Mouse (Mus musculus) small intestine, adult 2 months (tissue): ENCODE measurements around the gene Clybl. TPM values are rescaled to one million over a fixed set of nuclear protein-coding genes. Genes with fewer than 3 reads are reported as not detected.

Experiments
- H3K27ac ChIP-seq: fragments of 200-500 bp; 2 replicates; pipeline ENCODE4 v1.5.1; 2012; ENCODE audit warnings: low read depth, low read length, control low read depth, inconsistent platforms; ENCODE audit not compliant: insufficient read depth
- H3K27me3 ChIP-seq: fragments of 200-500 bp; 2 replicates; pipeline ENCODE4 v1.6.1; 2012; ENCODE audit warnings: mild to moderate bottlenecking, moderate library complexity, low read length, inconsistent platforms; ENCODE audit not compliant: control insufficient read depth, insufficient read depth
- H3K36me3 ChIP-seq: fragments of 200-500 bp; 2 replicates; pipeline ENCODE4 v1.6.1; 2012; ENCODE audit warnings: mild to moderate bottlenecking, low read length, control low read depth, inconsistent platforms; ENCODE audit not compliant: control insufficient read depth, insufficient read depth
- H3K4me1 ChIP-seq: fragments of 200-500 bp; 2 replicates; pipeline ENCODE4 v1.6.1; 2012; ENCODE audit warnings: low read length, inconsistent platforms, mixed read lengths; ENCODE audit not compliant: control insufficient read depth, insufficient read depth, insufficient read length
- H3K4me3 ChIP-seq: fragments of 200-500 bp; 2 replicates; pipeline ENCODE4 v1.5.1; 2012; ENCODE audit warnings: low read depth, mild to moderate bottlenecking, control low read depth, inconsistent platforms, low read length, moderate library complexity
- CTCF ChIP-seq: fragments of 200-500 bp; IDR thresholded peaks from 2 replicates; pipeline ENCODE4 v1.5.1; 2012; ENCODE audit warnings: low read depth, mild to moderate bottlenecking, control low read depth, inconsistent platforms, low read length, moderate library complexity, mixed read lengths; ENCODE audit not compliant: insufficient replicate concordance, insufficient read length; ENCODE audit errors: extremely low read depth
- POLR2A ChIP-seq: fragments of 200-500 bp; IDR thresholded peaks from 2 replicates; pipeline ENCODE4 v1.6.1; 2012; ENCODE audit warnings: low read depth, mild to moderate bottlenecking, control low read depth, inconsistent platforms, low read length, moderate library complexity
- WGBS: fragments of 180-500 bp; shearing (Covaris S2); methylation state at CpG from one replicate; pipeline ENCODE4 v1.1.7; 2018; 5-methylcytosine and 5-hydroxymethylcytosine counted together
- polyA plus RNA-seq: library from polyadenylated mRNA; depleted of rRNA; stranded (reverse); fragments of >200 nt; gene quantifications from 2 replicates; pipeline ENCODE4 v1.2.3, GENCODE M21; 2012

Gene Clybl
- polyA plus RNA-seq, 1 experiment, result 3.1 TPM

- no peaks in the 10 kb centered on the region for H3K4me1 ChIP-seq
- WGBS, result 87% methylated on average over 7 of the region's 7 CpGs
- no peak overlapping the region for H3K4me3 ChIP-seq
- no peak overlapping the region for H3K27ac ChIP-seq
- H3K36me3 ChIP-seq, result peaks cover 47% of the 10 kb centered on the region
- TF ChIP-seq CTCF (no peak), POLR2A (no peak)
- H3K27me3 ChIP-seq, result no peaks in the 10 kb centered on the region
Observed at GRCm38 (mm10) chr14:122157738-122158137, 23.8 kb upstream of the Clybl start.

GRCm38 (mm10) chr14:122160916-122161315 is 20.6 kb upstream of the Clybl start:
- Histone ChIP-seq H3K4me3 (no peak overlapping the region), H3K27me3 (no peaks in the 10 kb centered on the region), H3K36me3 (peaks cover 25% of the 10 kb centered on the region), H3K27ac (no peak overlapping the region), H3K4me1 (no peaks in the 10 kb centered on the region)
- 92% methylated on average over 1 of the region's 1 CpGs for WGBS
- TF ChIP-seq CTCF (no peak), POLR2A (no peak)

GRCm38 (mm10) chr14:122168912-122169311 is 12.6 kb upstream of the Clybl start:
- TF ChIP-seq POLR2A (no peak), CTCF (no peak)
- Histone ChIP-seq H3K27me3 (no peaks in the 10 kb centered on the region), H3K4me1 (peaks cover 8% of the 10 kb centered on the region; the same call in 1 of the 2 replicates), H3K27ac (no peak overlapping the region), H3K36me3 (no peaks in the 10 kb centered on the region), H3K4me3 (no peak overlapping the region)
- WGBS, result 87% methylated on average over 7 of the region's 7 CpGs

GRCm38 (mm10) chr14:122170202-122170781 is 11.2 kb upstream of the Clybl start:
- H3K27ac ChIP-seq, result no peak overlapping the region
- H3K36me3 ChIP-seq, result no peaks in the 10 kb centered on the region
- WGBS, result 73% methylated on average over 7 of the region's 7 CpGs
- TF ChIP-seq CTCF (no peak), POLR2A (no peak)
- H3K4me1 ChIP-seq, result peaks cover 8% of the 10 kb centered on the region; the same call in 1 of the 2 replicates
- no peaks in the 10 kb centered on the region for H3K27me3 ChIP-seq
- no peak overlapping the region for H3K4me3 ChIP-seq

GRCm38 (mm10) chr14:122171031-122171430 is 10.5 kb upstream of the Clybl start:
- no peak for TF ChIP-seq POLR2A
- Histone ChIP-seq H3K27ac (no peak overlapping the region), H3K36me3 (no peaks in the 10 kb centered on the region), H3K4me3 (no peak overlapping the region), H3K4me1 (peaks cover 8% of the 10 kb centered on the region; the same call in 1 of the 2 replicates), H3K27me3 (no peaks in the 10 kb centered on the region)
- WGBS, result 33% methylated on average over 7 of the region's 7 CpGs

GRCm38 (mm10) chr14:122176263-122176798 is 5.2 kb upstream of the Clybl start:
- Histone ChIP-seq H3K4me3 (no peak overlapping the region), H3K27me3 (no peaks in the 10 kb centered on the region), H3K4me1 (peaks cover 5% of the 10 kb centered on the region; the same call in 1 of the 2 replicates), H3K36me3 (no peaks in the 10 kb centered on the region), H3K27ac (no peak overlapping the region)
- no peak for TF ChIP-seq CTCF
- no peak for TF ChIP-seq POLR2A
- 58% methylated on average over 14 of the region's 14 CpGs for WGBS

- 86% methylated on average over 16 of the region's 16 CpGs for WGBS
- no peak overlapping the region for H3K4me3 ChIP-seq
- TF ChIP-seq POLR2A, result no peak
- no peak for TF ChIP-seq CTCF
- no peaks in the 10 kb centered on the region for H3K36me3 ChIP-seq
- no peaks in the 10 kb centered on the region for H3K27me3 ChIP-seq
- H3K27ac ChIP-seq, result no peak overlapping the region
- no peaks in the 10 kb centered on the region for H3K4me1 ChIP-seq
Observed at GRCm38 (mm10) chr14:122179262-122179661, 2.2 kb upstream of the Clybl start.

GRCm38 (mm10) chr14:122181815-122182157 is 282 bp downstream of the Clybl start:
- Histone ChIP-seq H3K4me3 (peak overlapping the region; percentile 89), H3K4me1 (no peaks in the 10 kb centered on the region), H3K27ac (peak overlapping the region; percentile 12; the same call in 1 of the 2 replicates), H3K36me3 (no peaks in the 10 kb centered on the region), H3K27me3 (no peaks in the 10 kb centered on the region)
- WGBS, result under 1% methylated on average over 12 of the region's 12 CpGs
- no peak for TF ChIP-seq POLR2A
- TF ChIP-seq CTCF, result no peak
